Comparison of ENCODE assay signal across 8 mouse cellular contexts in genomic region chr9:95510693-95511404, GRCm38 (mm10). TPM values are rescaled to one million over a fixed set of nuclear protein-coding genes. Genes with fewer than 3 reads are reported as not detected.
DNase-seq lines count a peak whose midpoint lies in the region; ATAC-seq and TF ChIP-seq lines count a peak whose summit lies in the region.

No protein-coding gene starts in this region.

- DNase-seq in heart, postnatal 0 days (ENCODE audit: low spot score): no peak
- DNase-seq in heart, postnatal 14 days: no peak
- DNase-seq in MEL (ENCODE audit: low read depth, low spot score): peak; percentile 58
- no peak for DNase-seq in limb, embryonic 11.5 days (ENCODE audit: low spot score)
- DNase-seq in left cerebral cortex, postnatal 14 days (ENCODE audit: low spot score in 2 of 2): no peak
- no peak for DNase-seq in urinary bladder, adult 18-20 months (ENCODE audit: low spot score in 2 of 2)

- no peak for TF ChIP-seq POLR2A in MEL (IDR thresholded peaks at IDR 0.05; ENCODE audit: control insufficient read depth in 1 of 2, insufficient read depth in 1 of 2, low read depth in 1 of 2, low read length in 2 of 2, poor library complexity in 1 of 2)

- ATAC-seq in heart, postnatal 0 days (ENCODE audit: insufficient read depth, low read depth): no peak
- ATAC-seq in embryonic facial prominence, embryonic 13.5 days (ENCODE audit: insufficient number of reproducible peaks, insufficient read depth, low FRiP score, low TSS enrichment, low read depth): no peak
- no peak; the same call in 1 of the 2 replicates for ATAC-seq in limb, embryonic 11.5 days (ENCODE audit: insufficient number of reproducible peaks, low FRiP score, low TSS enrichment, low read depth)
- ATAC-seq in neural tube, embryonic 14.5 days (ENCODE audit: low read depth): peak; percentile 10; the same call in 1 of the 2 replicates

- intact Hi-C loops in heart, postnatal 14 days (cut with DNase I): loop anchor here (5.0 kb wide), 1 partner anchor 346 kb away; the partner anchor contains the start of gene Atr
- intact Hi-C loops in left cerebral cortex, postnatal 14 days (cut with DNase I): no loop called here

- H3K27me3 ChIP-seq in heart, postnatal 0 days (ENCODE audit: control insufficient read depth, insufficient read depth, low read length): no peaks in the 10 kb centered on the region
- H3K27me3 ChIP-seq in MEL (ENCODE audit: control insufficient read depth in 1 of 2, insufficient read depth in 2 of 2, low read length in 2 of 2): no peaks in the 10 kb centered on the region
- no peaks in the 10 kb centered on the region for H3K27me3 ChIP-seq in embryonic facial prominence, embryonic 13.5 days
- no peaks in the 10 kb centered on the region for H3K27me3 ChIP-seq in limb, embryonic 11.5 days (ENCODE audit: control insufficient read depth, insufficient read depth, low read length)
- 0 out of 2 replicates have a peak, but pooled peaks cover 3% of the 10 kb centered on the region for H3K27me3 ChIP-seq in neural tube, embryonic 14.5 days (ENCODE audit: control insufficient read depth, insufficient read depth, low read length)

- WGBS in heart, postnatal 0 days: 4% methylated on average over 21 of the region's 21 CpGs
- WGBS in embryonic facial prominence, embryonic 13.5 days: 7% methylated on average over 21 of the region's 21 CpGs
- 6% methylated on average over 21 of the region's 21 CpGs for WGBS in limb, embryonic 11.5 days
- 8% methylated on average over 21 of the region's 21 CpGs for WGBS in neural tube, embryonic 14.5 days

- H3K4me2 ChIP-seq in heart, postnatal 0 days (ENCODE audit: low read depth, low read length): peak overlapping the region; percentile 79
- peak overlapping the region; percentile 85 for H3K4me2 ChIP-seq in embryonic facial prominence, embryonic 13.5 days
- H3K4me2 ChIP-seq in limb, embryonic 11.5 days (ENCODE audit: low read depth, severe bottlenecking): peak overlapping the region; percentile 78
- peak overlapping the region; percentile 77 for H3K4me2 ChIP-seq in neural tube, embryonic 14.5 days (ENCODE audit: low read depth, low read length)

- no peak for TF ChIP-seq EP300 in heart, postnatal 0 days (IDR thresholded peaks at IDR 0.05; ENCODE audit: low read depth)
- TF ChIP-seq EP300 in MEL (IDR thresholded peaks at IDR 0.05; ENCODE audit: low read depth in 1 of 2, low read length in 2 of 2): no peak

- H3K9ac ChIP-seq in heart, postnatal 0 days (replicated peaks; ENCODE audit: low read depth, low read length): peak overlapping the region; percentile 97
- H3K9ac ChIP-seq in MEL (ENCODE audit: control insufficient read depth, low read depth, low read length, poor library complexity, severe bottlenecking): peak overlapping the region; percentile 95
- peak overlapping the region; percentile 96 for H3K9ac ChIP-seq in embryonic facial prominence, embryonic 13.5 days
- H3K9ac ChIP-seq in limb, embryonic 11.5 days (ENCODE audit: low read length): peak overlapping the region; percentile 95
- H3K9ac ChIP-seq in neural tube, embryonic 14.5 days (replicated peaks; ENCODE audit: low read depth, low read length): peak overlapping the region; percentile 91

- TF ChIP-seq RAD21 in MEL (IDR thresholded peaks at IDR 0.05; ENCODE audit: low read depth, low read length): no peak

- peaks cover 18% of the 10 kb centered on the region for H3K4me1 ChIP-seq in heart, postnatal 0 days (ENCODE audit: control insufficient read depth, insufficient read depth)
- H3K4me1 ChIP-seq in MEL (ENCODE audit: control insufficient read depth in 1 of 2, insufficient read depth in 2 of 2, low read length in 2 of 2): peaks cover 2 to 18% of the 10 kb centered on the region in 2 experiments
- H3K4me1 ChIP-seq in embryonic facial prominence, embryonic 13.5 days: peaks cover 16% of the 10 kb centered on the region
- peaks cover 12% of the 10 kb centered on the region for H3K4me1 ChIP-seq in limb, embryonic 11.5 days (ENCODE audit: control insufficient read depth, insufficient read depth, low read length)
- peaks cover 6% of the 10 kb centered on the region; the same call in 1 of the 2 replicates for H3K4me1 ChIP-seq in neural tube, embryonic 14.5 days (ENCODE audit: control insufficient read depth, insufficient read depth, low read length)

- peaks cover 62% of the 10 kb centered on the region for H3K79me2 ChIP-seq in MEL (ENCODE audit: control insufficient read depth, insufficient read depth, low read length, poor library complexity)

- H3K9me3 ChIP-seq in heart, postnatal 0 days (replicated peaks; ENCODE audit: control insufficient read depth, low read length): no peaks in the 10 kb centered on the region
- no peaks in the 10 kb centered on the region for H3K9me3 ChIP-seq in MEL (replicated peaks; ENCODE audit: insufficient read depth, low read length)
- no peaks in the 10 kb centered on the region for H3K9me3 ChIP-seq in embryonic facial prominence, embryonic 13.5 days
- no peaks in the 10 kb centered on the region for H3K9me3 ChIP-seq in limb, embryonic 11.5 days (ENCODE audit: control insufficient read depth, low read length)
- no peaks in the 10 kb centered on the region for H3K9me3 ChIP-seq in neural tube, embryonic 14.5 days (ENCODE audit: control insufficient read depth, low read length)

- H3K36me3 ChIP-seq in heart, postnatal 0 days (replicated peaks; ENCODE audit: control insufficient read depth, insufficient read depth, low read length): no peaks in the 10 kb centered on the region
- H3K36me3 ChIP-seq in MEL (ENCODE audit: control insufficient read depth in 1 of 2, insufficient read depth in 2 of 2, low read length in 2 of 2): peaks cover 0 to 43% of the 10 kb centered on the region in 2 experiments; a peak in 3 of 4 replicates
- H3K36me3 ChIP-seq in embryonic facial prominence, embryonic 13.5 days: peaks cover 5% of the 10 kb centered on the region
- no peaks in the 10 kb centered on the region for H3K36me3 ChIP-seq in limb, embryonic 11.5 days (ENCODE audit: control insufficient read depth, insufficient read depth, low read length)
- no peaks in the 10 kb centered on the region for H3K36me3 ChIP-seq in neural tube, embryonic 14.5 days (ENCODE audit: control insufficient read depth, insufficient read depth, low read length)

- H3K4me3 ChIP-seq in heart, postnatal 0 days (ENCODE audit: low read depth, low read length): peak overlapping the region; percentile 97
- peak overlapping the region; percentile 62 to 98 for H3K4me3 ChIP-seq in MEL (ENCODE audit: control insufficient read depth in 1 of 2, insufficient read depth in 1 of 2, low read depth in 2 of 2, low read length in 2 of 2)
- H3K4me3 ChIP-seq in embryonic facial prominence, embryonic 13.5 days: peak overlapping the region; percentile 98
- peak overlapping the region; percentile 99 for H3K4me3 ChIP-seq in limb, embryonic 11.5 days (ENCODE audit: low read depth, low read length)
- H3K4me3 ChIP-seq in neural tube, embryonic 14.5 days (ENCODE audit: low read depth, low read length): peak overlapping the region; percentile 93

- H3K27ac ChIP-seq in heart, postnatal 0 days (ENCODE audit: low read depth): peak overlapping the region; percentile 94; the same call in 1 of the 2 replicates
- peak overlapping the region; percentile 92 for H3K27ac ChIP-seq in MEL (ENCODE audit: control insufficient read depth, low read depth, low read length)
- H3K27ac ChIP-seq in embryonic facial prominence, embryonic 13.5 days: peak overlapping the region; percentile 88
- no peak overlapping the region for H3K27ac ChIP-seq in limb, embryonic 11.5 days (replicated peaks; ENCODE audit: low read depth, low read length)
- H3K27ac ChIP-seq in neural tube, embryonic 14.5 days (ENCODE audit: low read depth, low read length): no peak overlapping the region

- no peak for TF ChIP-seq CTCF in heart, postnatal 0 days (IDR thresholded peaks at IDR 0.05; ENCODE audit: low read depth)
- no peak for TF ChIP-seq CTCF in MEL (IDR thresholded peaks at IDR 0.05 in 2 of 3, conservative IDR thresholded peaks at IDR 0.05 in 1 of 3; ENCODE audit: control insufficient read depth in 1 of 3, insufficient read depth in 1 of 3, low read depth in 2 of 3, low read length in 3 of 3, poor library complexity in 1 of 3, severe bottlenecking in 1 of 3)

TF ChIP-seq in MEL, 35 proteins besides CTCF, POLR2A, EP300 and RAD21 (continues in another document):
- TF ChIP-seq ZNF384 (IDR thresholded peaks at IDR 0.05; ENCODE audit: low read depth, low read length): no peak
- no peak for TF ChIP-seq RCOR1 (IDR thresholded peaks at IDR 0.05; ENCODE audit: low read depth, low read length)
- TF ChIP-seq POLR2AphosphoS2 (IDR thresholded peaks at IDR 0.05; ENCODE audit: low read length): no peak
- TF ChIP-seq GATA1 (IDR thresholded peaks at IDR 0.05; ENCODE audit: low read depth, low read length): peak; percentile 66; the same call in 1 of the 2 replicates
- TF ChIP-seq MAX (IDR thresholded peaks at IDR 0.05; ENCODE audit: low read length): 0 out of 2 replicates have a peak, but pooled peaks have one; percentile 32
- peak; percentile 48; the same call in 1 of the 2 replicates for TF ChIP-seq MYC (IDR thresholded peaks at IDR 0.05; ENCODE audit: low read depth, low read length)

RNA-seq across cellular contexts. Expression of gene U2surp, which starts 0.9 kb away (rescaled TPM):
- total RNA-seq in heart, postnatal 0 days (2014; rRNA removed; ENCODE audit: low replicate concordance): 22.2 and 27.6 TPM in 2 replicates
- 71.9 and 72.1 TPM in 2 replicates for polyA plus RNA-seq in heart, postnatal 0 days (2015; fragmentation: Nextera tagmentation; extraction: Ambion mirVana)
- 10 to 100 TPM; 34.2 to 39.0 TPM for total RNA-seq in heart, postnatal 14 days (2021)
- 69.0 and 70.8 TPM in 2 replicates for total RNA-seq in MEL (2012; rRNA removed)
- polyA plus RNA-seq in MEL (2012; ENCODE audit: insufficient read depth in 1 of 2, insufficient read length in 2 of 2, low read depth in 1 of 2, low replicate concordance in 2 of 2, missing spikeins in 1 of 2): 100 to 1,000 TPM in 1 of 2 experiments, 10 to 100 TPM in 1; 72.1 to 244 TPM
- polyA plus RNA-seq in embryonic facial prominence, embryonic 13.5 days (2015; fragmentation: Nextera tagmentation; extraction: Ambion mirVana): 169 and 178 TPM in 2 replicates
- 148 and 156 TPM in 2 replicates for polyA plus RNA-seq in limb, embryonic 11.5 days (2014; fragmentation: Nextera tagmentation; extraction: Ambion mirVana)
- polyA plus RNA-seq in neural tube, embryonic 14.5 days (2014; fragmentation: Nextera tagmentation; extraction: Ambion mirVana): 135 and 146 TPM in 2 replicates
- total RNA-seq in left cerebral cortex, postnatal 14 days (2021): 10 to 100 TPM; 57.6 to 60.7 TPM

RNA-seq across cellular contexts. Expression of gene Paqr9, which starts 48.6 kb away (rescaled TPM):
- total RNA-seq in heart, postnatal 0 days (2014; rRNA removed; ENCODE audit: low replicate concordance): 6.3 and 9.5 TPM in 2 replicates
- polyA plus RNA-seq in heart, postnatal 0 days (2015; fragmentation: Nextera tagmentation; extraction: Ambion mirVana): 5.7 and 5.8 TPM in 2 replicates
- 10 to 100 TPM; 48.8 to 50.6 TPM for total RNA-seq in heart, postnatal 14 days (2021)
- total RNA-seq in MEL (2012; rRNA removed): 13.4 and 18.0 TPM in 2 replicates
- polyA plus RNA-seq in MEL (2012; ENCODE audit: insufficient read depth in 1 of 2, insufficient read length in 2 of 2, low read depth in 1 of 2, low replicate concordance in 2 of 2, missing spikeins in 1 of 2): 10 to 100 TPM; 24.8 to 46.0 TPM
- polyA plus RNA-seq in embryonic facial prominence, embryonic 13.5 days (2015; fragmentation: Nextera tagmentation; extraction: Ambion mirVana): 0.15 and 0.32 TPM in 2 replicates
- polyA plus RNA-seq in limb, embryonic 11.5 days (2014; fragmentation: Nextera tagmentation; extraction: Ambion mirVana): 0.17 TPM in 2 replicates
- 8.1 and 9.3 TPM in 2 replicates for polyA plus RNA-seq in neural tube, embryonic 14.5 days (2014; fragmentation: Nextera tagmentation; extraction: Ambion mirVana)
- total RNA-seq in left cerebral cortex, postnatal 14 days (2021): 10 to 100 TPM; 37.2 to 39.2 TPM

Comparison
In these comparisons a context has a peak if more than half of its experiments do, and no peak if none do; other contexts are left out.
1. H3K27ac ChIP-seq: peak in heart, postnatal 0 days (single experiment), MEL (single experiment) and embryonic facial prominence, embryonic 13.5 days (single experiment); none in limb, embryonic 11.5 days (single experiment) and neural tube, embryonic 14.5 days (single experiment).
2. Peak in every context shown above with its lines, with median percentiles within 50 percentile points of each other: H3K4me2 ChIP-seq, H3K4me3 ChIP-seq and H3K9ac ChIP-seq.